Comparison of ENCODE assay signal across 18 mouse cellular contexts in genomic region chr11:102874801-102875334, GRCm38 (mm10). TPM values are rescaled to one million over a fixed set of nuclear protein-coding genes. Genes with fewer than 3 reads are reported as not detected.
DNase-seq lines count a peak whose midpoint lies in the region; TF ChIP-seq lines count a peak whose summit lies in the region.
"Had no signal": no experiment of that assay in that cellular context is flagged by ENCODE, and none has a peak within 500 bp of the region (broad histone marks: within the 10 kb centered on the region; RNA-seq: fewer than 3 reads in every experiment).

No protein-coding gene starts in this region.

- H3K27ac ChIP-seq in gastrocnemius, adult 2 months: no peak overlapping the region
- H3K27ac ChIP-seq: embryonic facial prominence, embryonic 15.5 days; forebrain, embryonic 15.5 days; liver, embryonic 15.5 days; neural tube, embryonic 15.5 days had no signal

- H3K4me3 ChIP-seq in gastrocnemius, adult 2 months: no peak overlapping the region
- H3K4me3 ChIP-seq: embryonic facial prominence, embryonic 15.5 days; forebrain, embryonic 15.5 days; liver, embryonic 15.5 days; neural tube, embryonic 15.5 days had no signal

- peak; percentile 15 for DNase-seq in gastrocnemius, adult 2 months
- no peak for DNase-seq in gastrocnemius, postnatal 4 days (ENCODE audit: low spot score in 2 of 2)
- DNase-seq in cerebellum, adult 11-12 months: peak; percentile 80
- peak; percentile 57 to 77 for DNase-seq in frontal cortex, postnatal 36 days (ENCODE audit: low spot score in 2 of 2)
- peak; percentile 59 to 70 for DNase-seq in left cerebral cortex, postnatal 36 days (ENCODE audit: low spot score in 2 of 2)
- no peak for DNase-seq in embryo, embryonic 11 days
- DNase-seq in urinary bladder, postnatal 10 days (ENCODE audit: low spot score): no peak
- no peak for DNase-seq in heart, adult 8-10 months (ENCODE audit: low spot score)
- DNase-seq: heart, adult 18-20 months; lung, postnatal 4 days; spleen, adult 18-20 months had no signal

- TF ChIP-seq CTCF in gastrocnemius, adult 2 months (IDR thresholded peaks at IDR 0.05): no peak

- intact Hi-C loops in gastrocnemius, adult 2 months (cut with DNase I): no loop called here
- intact Hi-C loops in left cerebral cortex, postnatal 36 days (cut with DNase I): no loop called here

RNA-seq across cellular contexts. Expression of gene Eftud2, which starts 5.9 kb away (rescaled TPM):
- total RNA-seq in gastrocnemius, adult 2 months (2021): 10 to 100 TPM; 25.6 to 29.5 TPM
- total RNA-seq in gastrocnemius, postnatal 4 days (2021): 10 to 100 TPM; 66.4 to 69.7 TPM
- 100 to 1,000 TPM; 123 to 135 TPM for total RNA-seq in left cerebral cortex, postnatal 36 days (2021)
- 10 to 100 TPM; 33.4 to 37.9 (median 35.2) TPM for total RNA-seq in heart, adult 8-10 months (2022)

RNA-seq across cellular contexts. Expression of gene Ccdc103, which starts 6.1 kb away (rescaled TPM):
- not detected for total RNA-seq in gastrocnemius, adult 2 months (2021)
- not detected for total RNA-seq in gastrocnemius, postnatal 4 days (2021)
- 1 to 10 TPM; 2.0 to 3.6 TPM for total RNA-seq in left cerebral cortex, postnatal 36 days (2021)
- total RNA-seq in heart, adult 8-10 months (2022): under 1 TPM in 3 of 4 experiments, not detected in 1; 0.30 to 0.35 (median 0.34) TPM
- total RNA-seq: heart, adult 18-20 months had no signal

RNA-seq across cellular contexts. Expression of gene Fam187a, which starts 10.1 kb away (rescaled TPM):
- not detected for total RNA-seq in gastrocnemius, adult 2 months (2021)
- not detected for total RNA-seq in gastrocnemius, postnatal 4 days (2021)
- under 1 TPM in 1 of 2 experiments, not detected in 1; 0.20 TPM for total RNA-seq in left cerebral cortex, postnatal 36 days (2021)
- total RNA-seq in heart, adult 8-10 months (2022): not detected
- total RNA-seq: ES-E14; heart, adult 18-20 months; hematopoietic stem cell, adult 5-6 weeks; layer of hippocampus, postnatal 36 days had no signal

RNA-seq across cellular contexts. Expression of gene Gfap, which starts 25.8 kb away (rescaled TPM):
- not detected for total RNA-seq in gastrocnemius, adult 2 months (2021)
- total RNA-seq in gastrocnemius, postnatal 4 days (2021): under 1 TPM in 1 of 2 experiments, not detected in 1; 0.26 TPM
- total RNA-seq in left cerebral cortex, postnatal 36 days (2021): 100 to 1,000 TPM; 127 TPM
- total RNA-seq in heart, adult 8-10 months (2022): under 1 TPM; 0.09 to 0.38 (median 0.27) TPM

RNA-seq across cellular contexts. Expression of gene Higd1b, which starts 39.2 kb away (rescaled TPM):
- 1 to 10 TPM; 2.4 to 5.4 TPM for total RNA-seq in gastrocnemius, adult 2 months (2021)
- total RNA-seq in gastrocnemius, postnatal 4 days (2021): 1 to 10 TPM; 3.3 to 4.9 TPM
- total RNA-seq in left cerebral cortex, postnatal 36 days (2021): 1 to 10 TPM; 4.7 to 5.3 TPM
- 10 to 100 TPM in 2 of 4 experiments, 1 to 10 TPM in 2; 6.3 to 15.9 (median 10.3) TPM for total RNA-seq in heart, adult 8-10 months (2022)
- total RNA-seq: hematopoietic stem cell, adult 5-6 weeks had no signal

Comparison
In these comparisons a context has a peak if more than half of its experiments do, and no peak if none do; other contexts are left out.
1. DNase-seq: peak in gastrocnemius, adult 2 months (single experiment), cerebellum, adult 11-12 months (single experiment), frontal cortex, postnatal 36 days (2 of 2) and left cerebral cortex, postnatal 36 days (2 of 2); none in gastrocnemius, postnatal 4 days (0 of 2), embryo, embryonic 11 days (single experiment), urinary bladder, postnatal 10 days (single experiment) and heart, adult 8-10 months (single experiment).